Mouse (Mus musculus) thymus, adult 2 months (tissue): ENCODE measurements around the gene Lipa.

Source experiments
- CTCF ChIP-seq: fragments of 200-500 bp; IDR thresholded peaks from 2 replicates; pipeline ENCODE4 v1.5.1; 2012; ENCODE audit warnings: mild to moderate bottlenecking, control low read depth, low read length, moderate library complexity, borderline replicate concordance; ENCODE audit not compliant: control insufficient read depth, poor library complexity, insufficient read depth; ENCODE audit errors: extremely low read depth
- POLR2A ChIP-seq: fragments of 200-500 bp; IDR thresholded peaks from 2 replicates; pipeline ENCODE4 v1.6.1; 2012; ENCODE audit warnings: mild to moderate bottlenecking, low read length, control low read depth, moderate library complexity; ENCODE audit not compliant: control insufficient read depth, poor library complexity, insufficient read depth; ENCODE audit errors: extremely low read depth

DNA sequence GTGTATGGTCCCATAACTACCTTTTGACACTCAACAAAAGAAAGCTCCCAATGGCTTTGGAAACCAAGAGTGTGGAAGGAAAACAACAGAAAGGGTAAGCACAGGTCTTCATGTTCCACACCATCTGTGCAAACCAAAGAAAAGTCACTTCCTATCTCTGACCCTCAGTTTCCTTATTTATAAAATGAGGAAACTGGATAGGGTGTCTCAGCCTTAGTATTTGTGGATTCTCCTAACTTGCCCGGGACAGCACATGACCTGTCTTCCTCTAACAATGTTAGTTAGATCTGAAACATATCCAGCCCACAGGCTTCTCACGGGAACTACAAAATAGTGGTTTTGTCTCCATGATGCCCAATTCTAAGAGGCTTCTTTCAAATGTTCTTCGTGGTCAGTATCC is 62.8 kb downstream of the Lipa start:
- TF ChIP-seq CTCF (no peak), POLR2A (no peak)
